Mouse (Mus musculus): Measurements from ENCODE around the gene Trappc6b. TPM values are rescaled to one million over a fixed set of nuclear protein-coding genes. Genes with fewer than 3 reads are reported as not detected.

The Trappc6b gene
- polyA plus RNA-seq, 1 experiment from 2014 or later: 90.5 TPM

GRCm38 (mm10) chr12:59080461-59080860 lies 19.2 kb upstream of the Trappc6b start:
- Histone ChIP-seq H3K9me3 (replicated peaks; ENCODE audit: control insufficient read depth, low read length) (no peaks in the 10 kb centered on the region), H3K27me3 (ENCODE audit: control insufficient read depth, insufficient read depth, low read length) (no peaks in the 10 kb centered on the region), H3K36me3 (ENCODE audit: control insufficient read depth, insufficient read depth, low read length) (no peaks in the 10 kb centered on the region), H3K9ac (ENCODE audit: low read length) (no peak overlapping the region), H3K27ac (ENCODE audit: low read length) (no peak overlapping the region), H3K4me2 (ENCODE audit: low read depth, low read length) (no peak overlapping the region), H3K4me3 (replicated peaks; ENCODE audit: low read length) (no peak overlapping the region), H3K4me1 (ENCODE audit: control insufficient read depth, insufficient read depth, low read length) (no peaks in the 10 kb centered on the region)
- 86% methylated on average over 4 of the region's 4 CpGs for WGBS
- ATAC-seq (ENCODE audit: insufficient read depth, low FRiP score): no peak

GRCm38 (mm10) chr12:59077883-59078282 lies 16.6 kb upstream of the Trappc6b start:
- Histone ChIP-seq H3K27me3 (ENCODE audit: control insufficient read depth, insufficient read depth, low read length) (no peaks in the 10 kb centered on the region), H3K9me3 (replicated peaks; ENCODE audit: control insufficient read depth, low read length) (no peaks in the 10 kb centered on the region), H3K36me3 (ENCODE audit: control insufficient read depth, insufficient read depth, low read length) (no peaks in the 10 kb centered on the region), H3K9ac (ENCODE audit: low read length) (no peak overlapping the region), H3K4me3 (replicated peaks; ENCODE audit: low read length) (no peak overlapping the region), H3K4me2 (ENCODE audit: low read depth, low read length) (no peak overlapping the region), H3K27ac (ENCODE audit: low read length) (no peak overlapping the region), H3K4me1 (ENCODE audit: control insufficient read depth, insufficient read depth, low read length) (no peaks in the 10 kb centered on the region)
- WGBS: 76% methylated on average over 3 of the region's 3 CpGs
- ATAC-seq (ENCODE audit: insufficient read depth, low FRiP score): no peak

GRCm38 (mm10) chr12:59076996-59077395 lies 15.7 kb upstream of the Trappc6b start:
- 79% methylated on average over 3 of the region's 3 CpGs for WGBS
- ATAC-seq (ENCODE audit: insufficient read depth, low FRiP score): no peak
- Histone ChIP-seq H3K27ac (ENCODE audit: low read length) (no peak overlapping the region), H3K27me3 (ENCODE audit: control insufficient read depth, insufficient read depth, low read length) (no peaks in the 10 kb centered on the region), H3K36me3 (ENCODE audit: control insufficient read depth, insufficient read depth, low read length) (0 out of 2 replicates have a peak, but pooled peaks cover 7% of the 10 kb centered on the region), H3K9ac (ENCODE audit: low read length) (no peak overlapping the region), H3K9me3 (replicated peaks; ENCODE audit: control insufficient read depth, low read length) (no peaks in the 10 kb centered on the region), H3K4me3 (replicated peaks; ENCODE audit: low read length) (no peak overlapping the region), H3K4me2 (ENCODE audit: low read depth, low read length) (no peak overlapping the region), H3K4me1 (ENCODE audit: control insufficient read depth, insufficient read depth, low read length) (no peaks in the 10 kb centered on the region)

GRCm38 (mm10) chr12:59074052-59074451 lies 12.8 kb upstream of the Trappc6b start:
- Histone ChIP-seq H3K4me3 (replicated peaks; ENCODE audit: low read length) (no peak overlapping the region), H3K27ac (ENCODE audit: low read length) (no peak overlapping the region), H3K9ac (ENCODE audit: low read length) (no peak overlapping the region), H3K4me1 (ENCODE audit: control insufficient read depth, insufficient read depth, low read length) (no peaks in the 10 kb centered on the region), H3K36me3 (ENCODE audit: control insufficient read depth, insufficient read depth, low read length) (peaks cover 22% of the 10 kb centered on the region), H3K9me3 (replicated peaks; ENCODE audit: control insufficient read depth, low read length) (no peaks in the 10 kb centered on the region), H3K4me2 (ENCODE audit: low read depth, low read length) (no peak overlapping the region), H3K27me3 (ENCODE audit: control insufficient read depth, insufficient read depth, low read length) (no peaks in the 10 kb centered on the region)
- WGBS: 74% methylated on average over 3 of the region's 3 CpGs
- ATAC-seq (ENCODE audit: insufficient read depth, low FRiP score): no peak

- H3K9ac ChIP-seq (ENCODE audit: low read length): no peak overlapping the region
- peaks cover 26% of the 10 kb centered on the region for H3K36me3 ChIP-seq (ENCODE audit: control insufficient read depth, insufficient read depth, low read length)
- WGBS: 87% methylated on average over 11 of the region's 11 CpGs
Measured at GRCm38 (mm10) chr12:59072286-59072685, 11.0 kb upstream of the Trappc6b start.

GRCm38 (mm10) chr12:59068791-59069190 lies 7.5 kb upstream of the Trappc6b start:
- ATAC-seq (ENCODE audit: insufficient read depth, low FRiP score): no peak
- peaks cover 8% of the 10 kb centered on the region for H3K4me1 ChIP-seq (ENCODE audit: control insufficient read depth, insufficient read depth, low read length)
- no peaks in the 10 kb centered on the region for H3K27me3 ChIP-seq (ENCODE audit: control insufficient read depth, insufficient read depth, low read length)
- H3K9me3 ChIP-seq (replicated peaks; ENCODE audit: control insufficient read depth, low read length): no peaks in the 10 kb centered on the region
- H3K9ac ChIP-seq (ENCODE audit: low read length): no peak overlapping the region
- 92% methylated on average over 13 of the region's 13 CpGs for WGBS
- no peak overlapping the region for H3K4me2 ChIP-seq (ENCODE audit: low read depth, low read length)
- no peak overlapping the region for H3K27ac ChIP-seq (ENCODE audit: low read length)
- no peak overlapping the region for H3K4me3 ChIP-seq (replicated peaks; ENCODE audit: low read length)
- H3K36me3 ChIP-seq (ENCODE audit: control insufficient read depth, insufficient read depth, low read length): peaks cover 26% of the 10 kb centered on the region

More at GRCm38 (mm10) chr12:59072286-59072685, 11.0 kb upstream of the Trappc6b start:
- Histone ChIP-seq H3K4me2 (ENCODE audit: low read depth, low read length) (no peak overlapping the region), H3K27me3 (ENCODE audit: control insufficient read depth, insufficient read depth, low read length) (no peaks in the 10 kb centered on the region), H3K27ac (ENCODE audit: low read length) (no peak overlapping the region), H3K9me3 (replicated peaks; ENCODE audit: control insufficient read depth, low read length) (no peaks in the 10 kb centered on the region), H3K4me1 (ENCODE audit: control insufficient read depth, insufficient read depth, low read length) (peaks cover 5% of the 10 kb centered on the region; the same call in 1 of the 2 replicates), H3K4me3 (replicated peaks; ENCODE audit: low read length) (no peak overlapping the region)
- no peak for ATAC-seq (ENCODE audit: insufficient read depth, low FRiP score)

- peak; percentile 42; the same call in 1 of the 2 replicates for ATAC-seq (ENCODE audit: insufficient read depth, low FRiP score)
- Histone ChIP-seq H3K27me3 (ENCODE audit: control insufficient read depth, insufficient read depth, low read length) (no peaks in the 10 kb centered on the region), H3K4me1 (ENCODE audit: control insufficient read depth, insufficient read depth, low read length) (peaks cover 8% of the 10 kb centered on the region), H3K27ac (ENCODE audit: low read length) (peak overlapping the region; percentile 88), H3K9ac (ENCODE audit: low read length) (peak overlapping the region; percentile 100), H3K9me3 (replicated peaks; ENCODE audit: control insufficient read depth, low read length) (no peaks in the 10 kb centered on the region), H3K4me3 (replicated peaks; ENCODE audit: low read length) (peak overlapping the region; percentile 98), H3K36me3 (ENCODE audit: control insufficient read depth, insufficient read depth, low read length) (peaks cover 20% of the 10 kb centered on the region), H3K4me2 (ENCODE audit: low read depth, low read length) (peak overlapping the region; percentile 74)
- under 1% methylated on average over 38 of the region's 41 CpGs for WGBS
Measured at GRCm38 (mm10) chr12:59067095-59067494, 5.8 kb upstream of the Trappc6b start.

GRCm38 (mm10) chr12:59066448-59067077 lies 5.3 kb upstream of the Trappc6b start, which contains the start of gene Pnn:
Gene Pnn (plus strand): TSS chr12:59066884.
- under 1% methylated on average over 43 of the region's 43 CpGs for WGBS
- ATAC-seq (ENCODE audit: insufficient read depth, low FRiP score): peak; percentile 99
- Histone ChIP-seq H3K4me1 (ENCODE audit: control insufficient read depth, insufficient read depth, low read length) (peaks cover 8% of the 10 kb centered on the region), H3K36me3 (ENCODE audit: control insufficient read depth, insufficient read depth, low read length) (peaks cover 17% of the 10 kb centered on the region), H3K9me3 (replicated peaks; ENCODE audit: control insufficient read depth, low read length) (no peaks in the 10 kb centered on the region), H3K27me3 (ENCODE audit: control insufficient read depth, insufficient read depth, low read length) (no peaks in the 10 kb centered on the region), H3K27ac (ENCODE audit: low read length) (peak within 1 kb of the TSS; percentile 90), H3K4me2 (ENCODE audit: low read depth, low read length) (peak within 1 kb of the TSS; percentile 74), H3K9ac (ENCODE audit: low read length) (peak within 1 kb of the TSS; percentile 100), H3K4me3 (replicated peaks; ENCODE audit: low read length) (peak within 1 kb of the TSS; percentile 98)

- Histone ChIP-seq H3K4me1 (ENCODE audit: control insufficient read depth, insufficient read depth, low read length) (peaks cover 8% of the 10 kb centered on the region), H3K4me2 (ENCODE audit: low read depth, low read length) (peak overlapping the region; percentile 72), H3K9ac (ENCODE audit: low read length) (peak overlapping the region; percentile 69), H3K36me3 (ENCODE audit: control insufficient read depth, insufficient read depth, low read length) (peaks cover 14% of the 10 kb centered on the region), H3K9me3 (replicated peaks; ENCODE audit: control insufficient read depth, low read length) (no peaks in the 10 kb centered on the region), H3K27ac (ENCODE audit: low read length) (peak overlapping the region; percentile 90), H3K27me3 (ENCODE audit: control insufficient read depth, insufficient read depth, low read length) (no peaks in the 10 kb centered on the region), H3K4me3 (replicated peaks; ENCODE audit: low read length) (peak overlapping the region; percentile 98)
- WGBS: 43% methylated on average over 3 of the region's 3 CpGs
- no peak for ATAC-seq (ENCODE audit: insufficient read depth, low FRiP score)
Measured at GRCm38 (mm10) chr12:59065776-59066175, 4.5 kb upstream of the Trappc6b start.

Data from stomach, embryonic 16.5 days (tissue).